ENCODE assay signal across 23 mouse cellular contexts in genomic region chr1:187832851-187833250, GRCm38 (mm10).
DNase-seq lines count a peak whose midpoint lies in the region; ATAC-seq and TF ChIP-seq lines count a peak whose summit lies in the region.
"Had no signal": no experiment of that assay in that cellular context is flagged by ENCODE, and none has a peak within 500 bp of the region (broad histone marks: within the 10 kb centered on the region; RNA-seq: fewer than 3 reads in every experiment).

No protein-coding gene starts in this region.

- H3K27me3 ChIP-seq in intestine, embryonic 15.5 days (replicated peaks) = no peaks in the 10 kb centered on the region
- H3K27me3 ChIP-seq in intestine, postnatal 0 days (replicated peaks; ENCODE audit: control insufficient read depth, insufficient read depth, low read length) = no peaks in the 10 kb centered on the region
- no peaks in the 10 kb centered on the region for H3K27me3 ChIP-seq in midbrain, embryonic 14.5 days (ENCODE audit: control insufficient read depth, insufficient read depth, low read length)
- H3K27me3 ChIP-seq: embryonic facial prominence, embryonic 12.5 days; heart, embryonic 13.5 days; hindbrain, embryonic 12.5 days; megakaryocyte, embryonic 14.5 days; midbrain, embryonic 13.5 days; neural tube, embryonic 12.5 days had no signal

- no peak overlapping the region for H3K27ac ChIP-seq in intestine, embryonic 15.5 days
- H3K27ac ChIP-seq in intestine, postnatal 0 days (ENCODE audit: low read depth, low read length) = no peak overlapping the region
- no peak overlapping the region for H3K27ac ChIP-seq in midbrain, embryonic 14.5 days (replicated peaks; ENCODE audit: low read depth, low read length)
- H3K27ac ChIP-seq: embryonic facial prominence, embryonic 12.5 days; heart, adult 2 months; heart, embryonic 13.5 days; hindbrain, embryonic 12.5 days; midbrain, embryonic 13.5 days; neural tube, embryonic 12.5 days had no signal

- no peaks in the 10 kb centered on the region for H3K4me1 ChIP-seq in intestine, embryonic 15.5 days (replicated peaks)
- H3K4me1 ChIP-seq in intestine, postnatal 0 days (replicated peaks; ENCODE audit: control insufficient read depth, insufficient read depth, low read length) = no peaks in the 10 kb centered on the region
- peaks cover 4% of the 10 kb centered on the region; the same call in 1 of the 2 replicates for H3K4me1 ChIP-seq in midbrain, embryonic 14.5 days (ENCODE audit: control insufficient read depth, insufficient read depth, low read length)
- H3K4me1 ChIP-seq: embryonic facial prominence, embryonic 12.5 days; hindbrain, embryonic 12.5 days; megakaryocyte, embryonic 14.5 days; neural tube, embryonic 12.5 days had no signal

- WGBS in intestine, embryonic 15.5 days = 57% methylated on average over 3 of the region's 3 CpGs
- 37% methylated on average over 3 of the region's 3 CpGs for WGBS in intestine, postnatal 0 days
- 60% methylated on average over 3 of the region's 3 CpGs for WGBS in midbrain, embryonic 14.5 days

- no peaks in the 10 kb centered on the region for H3K9me3 ChIP-seq in intestine, embryonic 15.5 days
- H3K9me3 ChIP-seq in intestine, postnatal 0 days (ENCODE audit: control insufficient read depth) = no peaks in the 10 kb centered on the region
- H3K9me3 ChIP-seq in midbrain, embryonic 14.5 days (ENCODE audit: control insufficient read depth, low read length) = no peaks in the 10 kb centered on the region
- H3K9me3 ChIP-seq: embryonic facial prominence, embryonic 12.5 days; heart, embryonic 13.5 days; hindbrain, embryonic 12.5 days; midbrain, embryonic 13.5 days; neural tube, embryonic 12.5 days had no signal

- no peak overlapping the region for H3K4me2 ChIP-seq in intestine, embryonic 15.5 days (replicated peaks)
- no peak overlapping the region for H3K4me2 ChIP-seq in intestine, postnatal 0 days (replicated peaks; ENCODE audit: low read depth)
- no peak overlapping the region for H3K4me2 ChIP-seq in midbrain, embryonic 14.5 days (ENCODE audit: low read length)
- H3K4me2 ChIP-seq: embryonic facial prominence, embryonic 12.5 days; heart, embryonic 13.5 days; hindbrain, embryonic 12.5 days; lung, embryonic 14.5 days; midbrain, embryonic 13.5 days; neural tube, embryonic 12.5 days had no signal

- no peak overlapping the region for H3K4me3 ChIP-seq in intestine, embryonic 15.5 days (replicated peaks)
- H3K4me3 ChIP-seq in intestine, postnatal 0 days (ENCODE audit: low read depth, low read length) = no peak overlapping the region
- no peak overlapping the region for H3K4me3 ChIP-seq in midbrain, embryonic 14.5 days (replicated peaks; ENCODE audit: low read depth, low read length)
- H3K4me3 ChIP-seq: embryonic facial prominence, embryonic 12.5 days; heart, adult 2 months; heart, embryonic 13.5 days; hindbrain, embryonic 12.5 days; megakaryocyte, embryonic 14.5 days; midbrain, embryonic 13.5 days; neural tube, embryonic 12.5 days had no signal

- ATAC-seq in intestine, embryonic 15.5 days = peak; percentile 39
- no peak for ATAC-seq in intestine, postnatal 0 days
- ATAC-seq in midbrain, embryonic 14.5 days (ENCODE audit: low FRiP score, low TSS enrichment) = no peak
- ATAC-seq: forebrain, postnatal 0 days; midbrain, embryonic 13.5 days had no signal

- no peaks in the 10 kb centered on the region for H3K36me3 ChIP-seq in intestine, embryonic 15.5 days
- no peaks in the 10 kb centered on the region for H3K36me3 ChIP-seq in intestine, postnatal 0 days (ENCODE audit: control insufficient read depth, insufficient read depth)
- no peaks in the 10 kb centered on the region for H3K36me3 ChIP-seq in midbrain, embryonic 14.5 days (ENCODE audit: control insufficient read depth, insufficient read depth, low read length)
- H3K36me3 ChIP-seq: embryonic facial prominence, embryonic 12.5 days; heart, embryonic 13.5 days; hindbrain, embryonic 12.5 days; midbrain, embryonic 13.5 days; neural tube, embryonic 12.5 days had no signal

- H3K9ac ChIP-seq in intestine, embryonic 15.5 days = no peak overlapping the region
- no peak overlapping the region for H3K9ac ChIP-seq in intestine, postnatal 0 days (ENCODE audit: low read depth, low read length)
- no peak overlapping the region for H3K9ac ChIP-seq in midbrain, embryonic 14.5 days (replicated peaks; ENCODE audit: low read length)
- H3K9ac ChIP-seq: embryonic facial prominence, embryonic 12.5 days; forebrain, postnatal 0 days; heart, embryonic 13.5 days; hindbrain, embryonic 12.5 days; lung, embryonic 14.5 days; midbrain, embryonic 13.5 days; neural tube, embryonic 12.5 days had no signal

- no peak for TF ChIP-seq CTCF in intestine, postnatal 0 days (IDR thresholded peaks at IDR 0.05; ENCODE audit: low read depth)

- peak; percentile 9 for DNase-seq in ZHBTc4 (ENCODE audit: low read depth, low spot score)
- DNase-seq in kidney, adult 9 months = peak; percentile 89
- peak; percentile 83 to 89 for DNase-seq in kidney, postnatal 25 days
- DNase-seq in embryo, embryonic 10.5 days (ENCODE audit: low spot score) = no peak
- DNase-seq in adrenal gland, adult (ENCODE audit: inconsistent age in 2 of 2, low spot score in 1 of 2) = no peak
- no peak for DNase-seq in midbrain, embryonic 14.5 days
- DNase-seq: cerebellum, adult 11-12 months; cerebellum, postnatal 10 days; forebrain, postnatal 0 days; gastrocnemius, postnatal 25 days; heart, adult 2 months; layer of hippocampus, postnatal 36 days; lung, embryonic 14.5 days; right cerebral cortex, postnatal 4 days; thymus, postnatal 14 days had no signal

Comparison
In these comparisons a context has a peak if more than half of its experiments do, and no peak if none do; other contexts are left out.
1. DNase-seq: peak in ZHBTc4 (single experiment), kidney, adult 9 months (single experiment) and kidney, postnatal 25 days (2 of 2); none in embryo, embryonic 10.5 days (single experiment), adrenal gland, adult (0 of 2) and midbrain, embryonic 14.5 days (single experiment).